Mouse (Mus musculus) C2C12 (cell line): ENCODE measurements around the gene Map3k14.

Experiments used
- CEBPB ChIP-seq: IDR thresholded peaks from one replicate; pipeline ENCODE4 v1.6.1; 2011; ENCODE audit warnings: low read depth, mild to moderate bottlenecking, control low read depth, moderate library complexity
- CTCF ChIP-seq: IDR thresholded peaks from one replicate; pipeline ENCODE4 v1.5.1; 2011; ENCODE audit not compliant: control insufficient read depth, insufficient read depth, insufficient read length
- USF1 ChIP-seq: IDR thresholded peaks from one replicate; pipeline ENCODE4 v1.6.1; 2011; ENCODE audit warnings: low read depth, mild to moderate bottlenecking, control low read depth, moderate library complexity

GRCm38 (mm10) chr11:103213712-103214111 lies 53.6 kb downstream of the Map3k14 start:
- TF ChIP-seq USF1, result no peak
- no peak for TF ChIP-seq CTCF
- no peak for TF ChIP-seq CEBPB
